Mouse (Mus musculus) forebrain, embryonic 16.5 days (tissue): ENCODE measurements around the gene Ulk4. TPM values are rescaled to one million over a fixed set of nuclear protein-coding genes. Genes with fewer than 3 reads are reported as not detected.
"Not testable (repeated sequence)": the region's sequence is repeated elsewhere in the genome, so short reads cannot be mapped to it uniquely, and the experiment has no call there.

ENCODE experiments used
- ATAC-seq: fragments of 200-750 bp; cut with Nextera tagmentation; 2 replicates; pipeline ENCODE4 v1.8.0; 2017; ENCODE audit warnings: mild to moderate bottlenecking, moderate library complexity
- H3K27ac ChIP-seq: fragments of 300-500 bp; sonication (generic); 2 replicates; pipeline ENCODE4 v1.5.1; 2014; ENCODE audit warnings: low read length, control low read depth
- H3K27me3 ChIP-seq: fragments of 300-500 bp; sonication (generic); replicated peaks from 2 replicates; pipeline ENCODE4 v1.6.1; 2014; ENCODE audit warnings: low read length; ENCODE audit not compliant: control insufficient read depth, insufficient read depth
- H3K36me3 ChIP-seq: fragments of 300-500 bp; sonication (generic); 2 replicates; pipeline ENCODE4 v1.6.1; 2014; ENCODE audit not compliant: control insufficient read depth, insufficient read depth
- H3K4me1 ChIP-seq: fragments of 300-500 bp; sonication (generic); replicated peaks from 2 replicates; pipeline ENCODE4 v1.6.1; 2014; ENCODE audit warnings: low read length; ENCODE audit not compliant: control insufficient read depth, insufficient read depth
- H3K4me2 ChIP-seq: fragments of 300-500 bp; sonication (generic); 2 replicates; pipeline ENCODE4 v1.6.1; 2014; ENCODE audit warnings: mild to moderate bottlenecking, low read length, control low read depth
- H3K4me3 ChIP-seq: fragments of 300-500 bp; sonication (generic); replicated peaks from 2 replicates; pipeline ENCODE4 v1.5.1; 2014; ENCODE audit warnings: mild to moderate bottlenecking, low read length, control low read depth
- H3K9ac ChIP-seq: fragments of 300-500 bp; sonication (generic); replicated peaks from 2 replicates; pipeline ENCODE4 v1.6.1; 2014; ENCODE audit warnings: low read depth, low read length, control low read depth
- H3K9me3 ChIP-seq: fragments of 300-500 bp; sonication (generic); 2 replicates; pipeline ENCODE4 v1.6.1; 2016; ENCODE audit warnings: low read length; ENCODE audit not compliant: control insufficient read depth
- WGBS: fragments of 180-500 bp; shearing (Covaris S2); extraction: QIAGEN DNeasy Blood & Tissue Kit; methylation state at CpG from one replicate; pipeline ENCODE4 v1.1.7; 2014; 5-methylcytosine and 5-hydroxymethylcytosine counted together
- polyA plus RNA-seq: library from polyadenylated mRNA; unstranded; fragments of >200 nt; fragmentation: Nextera tagmentation; extraction: Ambion mirVana; gene quantifications from 2 replicates; pipeline ENCODE4 v1.2.1, GENCODE M21; 2015

The Ulk4 gene
- polyA plus RNA-seq, 1 experiment from 2014 or later: 115 TPM

GRCm38 (mm10) chr9:121247047-121247446 is 29.9 kb downstream of the Ulk4 start:
- H3K4me1 ChIP-seq: no peaks in the 10 kb centered on the region
- whole genome bisulfite sequencing: 88% methylated on average over 6 of the region's 6 CpGs
- no peaks in the 10 kb centered on the region for H3K27me3 ChIP-seq
- no peak for ATAC-seq
- H3K4me2 ChIP-seq: no peak overlapping the region
- H3K9me3 ChIP-seq: no peaks in the 10 kb centered on the region
- H3K27ac ChIP-seq: no peak overlapping the region
- H3K36me3 ChIP-seq: no peaks in the 10 kb centered on the region
- no peak overlapping the region for H3K4me3 ChIP-seq
- H3K9ac ChIP-seq: no peak overlapping the region

- Histone ChIP-seq H3K4me3 (no peak overlapping the region), H3K27ac (no peak overlapping the region), H3K36me3 (no peaks in the 10 kb centered on the region), H3K9ac (no peak overlapping the region), H3K4me2 (no peak overlapping the region), H3K4me1 (no peaks in the 10 kb centered on the region), H3K27me3 (no peaks in the 10 kb centered on the region), H3K9me3 (no peaks in the 10 kb centered on the region)
- 93% methylated on average over 6 of the region's 6 CpGs for WGBS
- ATAC-seq: no peak
Measured at GRCm38 (mm10) chr9:121242331-121242730, 34.7 kb downstream of the Ulk4 start.

- 22% methylated on average over 5 of the region's 5 CpGs for WGBS
- Histone ChIP-seq H3K4me3 (no peak overlapping the region), H3K36me3 (no peaks in the 10 kb centered on the region), H3K4me2 (no peak overlapping the region), H3K27me3 (no peaks in the 10 kb centered on the region), H3K9ac (no peak overlapping the region), H3K27ac (no peak overlapping the region), H3K4me1 (no peaks in the 10 kb centered on the region), H3K9me3 (no peaks in the 10 kb centered on the region)
- no peak for ATAC-seq
Measured at GRCm38 (mm10) chr9:121241806-121242205, 35.2 kb downstream of the Ulk4 start.

GRCm38 (mm10) chr9:121241366-121241765 is 35.6 kb downstream of the Ulk4 start:
- no peaks in the 10 kb centered on the region for H3K9me3 ChIP-seq
- no peak overlapping the region for H3K9ac ChIP-seq
- no peak overlapping the region for H3K4me2 ChIP-seq
- H3K4me1 ChIP-seq: no peaks in the 10 kb centered on the region
- ATAC-seq: no peak
- 82% methylated on average over 8 of the region's 8 CpGs for WGBS
- no peak overlapping the region for H3K27ac ChIP-seq
- H3K4me3 ChIP-seq: no peak overlapping the region
- no peaks in the 10 kb centered on the region for H3K27me3 ChIP-seq
- no peaks in the 10 kb centered on the region for H3K36me3 ChIP-seq

- H3K4me1 ChIP-seq, H3K9ac ChIP-seq, H3K36me3 ChIP-seq, H3K4me3 ChIP-seq, H3K9me3 ChIP-seq, H3K27ac ChIP-seq, H3K4me2 ChIP-seq, H3K27me3 ChIP-seq: not testable (repeated sequence)
- peak; percentile 54; the same call in 1 of the 2 replicates for ATAC-seq
- WGBS: 48% methylated on average over 5 of the region's 5 CpGs
Measured at GRCm38 (mm10) chr9:121240242-121240641, 36.8 kb downstream of the Ulk4 start.

- Histone ChIP-seq H3K9me3 (no peaks in the 10 kb centered on the region), H3K27ac (no peak overlapping the region), H3K27me3 (no peaks in the 10 kb centered on the region), H3K4me1 (no peaks in the 10 kb centered on the region), H3K36me3 (no peaks in the 10 kb centered on the region), H3K4me2 (no peak overlapping the region), H3K9ac (no peak overlapping the region), H3K4me3 (no peak overlapping the region)
- WGBS: 80% methylated on average over 6 of the region's 6 CpGs
- no peak for ATAC-seq
Measured at GRCm38 (mm10) chr9:121239571-121239970, 37.4 kb downstream of the Ulk4 start.

- ATAC-seq: no peak
- Histone ChIP-seq H3K4me3 (no peak overlapping the region), H3K27me3 (no peaks in the 10 kb centered on the region), H3K9me3 (no peaks in the 10 kb centered on the region), H3K4me1 (no peaks in the 10 kb centered on the region), H3K27ac (no peak overlapping the region), H3K9ac (no peak overlapping the region), H3K4me2 (no peak overlapping the region), H3K36me3 (no peaks in the 10 kb centered on the region)
- WGBS: 72% methylated on average over 11 of the region's 11 CpGs
Measured at GRCm38 (mm10) chr9:121218636-121219035, 58.4 kb downstream of the Ulk4 start.

- WGBS: 89% methylated on average over 10 of the region's 10 CpGs
Measured at GRCm38 (mm10) chr9:121218230-121218629, 58.8 kb downstream of the Ulk4 start.

GRCm38 (mm10) chr9:121217742-121218141 is 59.3 kb downstream of the Ulk4 start:
- no peaks in the 10 kb centered on the region for H3K9me3 ChIP-seq
- H3K36me3 ChIP-seq: no peaks in the 10 kb centered on the region
- WGBS: 84% methylated on average over 10 of the region's 10 CpGs
- H3K27me3 ChIP-seq: no peaks in the 10 kb centered on the region
- no peak overlapping the region for H3K9ac ChIP-seq
- no peak for ATAC-seq
- H3K27ac ChIP-seq: no peak overlapping the region
- no peak overlapping the region for H3K4me3 ChIP-seq
- H3K4me2 ChIP-seq: no peak overlapping the region
- no peaks in the 10 kb centered on the region for H3K4me1 ChIP-seq

More at GRCm38 (mm10) chr9:121218230-121218629, 58.8 kb downstream of the Ulk4 start:
- Histone ChIP-seq H3K27me3 (no peaks in the 10 kb centered on the region), H3K4me3 (no peak overlapping the region), H3K4me1 (no peaks in the 10 kb centered on the region), H3K27ac (no peak overlapping the region), H3K9ac (no peak overlapping the region), H3K9me3 (no peaks in the 10 kb centered on the region), H3K4me2 (no peak overlapping the region), H3K36me3 (no peaks in the 10 kb centered on the region)
- no peak for ATAC-seq
